Comparison of ENCODE assay signal across 8 mouse cellular contexts in genomic region chr16:52031712-52032251, GRCm38 (mm10). TPM values are rescaled to one million over a fixed set of nuclear protein-coding genes. Genes with fewer than 3 reads are reported as not detected.
DNase-seq lines count a peak whose midpoint lies in the region; ATAC-seq lines count a peak whose summit lies in the region.

No protein-coding gene starts in this region.

- peak; percentile 57 for ATAC-seq in erythroid progenitor cell, adult 5-6 weeks (replicated peaks; ENCODE audit: low FRiP score, poor library complexity, severe bottlenecking)
- peak; percentile 84 for ATAC-seq in heart, embryonic 14.5 days (ENCODE audit: insufficient number of reproducible peaks, insufficient read depth, low FRiP score, low read depth)
- ATAC-seq in liver, embryonic 12.5 days, result peak; percentile 63
- peak; percentile 83 for ATAC-seq in stomach, embryonic 16.5 days (ENCODE audit: insufficient read depth, low FRiP score)

- peak; percentile 59 for DNase-seq in CD4-positive, CD25-positive, alpha-beta regulatory T cell, adult 2 months (ENCODE audit: low read depth, low spot score)
- DNase-seq in kidney, postnatal 14 days, result peak; percentile 95
- peak; percentile 88 for DNase-seq in neural tube, embryonic 10.5 days (ENCODE audit: extremely low spot score, low spot score)

- peaks cover 16% of the 10 kb centered on the region; the same call in 1 of the 2 replicates for H3K4me1 ChIP-seq in brown adipose tissue, adult 24 weeks (ENCODE audit: control insufficient read depth, insufficient read depth, insufficient read length, low read length)
- peaks cover 5 to 24% of the 10 kb centered on the region in 2 experiments for H3K4me1 ChIP-seq in heart, embryonic 14.5 days (ENCODE audit: control insufficient read depth in 2 of 2, insufficient read depth in 2 of 2, low read length in 2 of 2)
- H3K4me1 ChIP-seq in liver, embryonic 12.5 days, result peaks cover 20% of the 10 kb centered on the region
- H3K4me1 ChIP-seq in stomach, embryonic 16.5 days (ENCODE audit: control insufficient read depth, insufficient read depth, low read length), result peaks cover 19% of the 10 kb centered on the region; the same call in 1 of the 2 replicates

- H3K27ac ChIP-seq in brown adipose tissue, adult 24 weeks (replicated peaks; ENCODE audit: low read depth, low read length), result peak overlapping the region; percentile 84
- peak overlapping the region; percentile 80 to 97 for H3K27ac ChIP-seq in heart, embryonic 14.5 days (replicated peaks in 1 of 2; ENCODE audit: control insufficient read depth in 1 of 2, insufficient read depth in 1 of 2, low read depth in 2 of 2, low read length in 2 of 2)
- peak overlapping the region; percentile 83 for H3K27ac ChIP-seq in liver, embryonic 12.5 days
- peak overlapping the region; percentile 98 for H3K27ac ChIP-seq in stomach, embryonic 16.5 days (ENCODE audit: low read length)

- H3K27me3 ChIP-seq in heart, embryonic 14.5 days (ENCODE audit: control insufficient read depth, insufficient read depth, low read length), result no peaks in the 10 kb centered on the region
- H3K27me3 ChIP-seq in liver, embryonic 12.5 days (replicated peaks), result no peaks in the 10 kb centered on the region
- no peaks in the 10 kb centered on the region for H3K27me3 ChIP-seq in stomach, embryonic 16.5 days (ENCODE audit: control insufficient read depth, insufficient read depth, low read length)

- peak overlapping the region; percentile 73 for H3K4me2 ChIP-seq in heart, embryonic 14.5 days (ENCODE audit: low read length)
- H3K4me2 ChIP-seq in liver, embryonic 12.5 days, result peak overlapping the region; percentile 98
- H3K4me2 ChIP-seq in stomach, embryonic 16.5 days (ENCODE audit: low read depth, low read length), result peak overlapping the region; percentile 66

- H3K4me3 ChIP-seq in brown adipose tissue, adult 24 weeks (ENCODE audit: insufficient read depth, low read depth, low read length), result peak overlapping the region; percentile 73
- peak overlapping the region; percentile 58 to 91 for H3K4me3 ChIP-seq in heart, embryonic 14.5 days (ENCODE audit: control insufficient read depth in 1 of 2, insufficient read depth in 1 of 2, low read depth in 1 of 2, low read length in 2 of 2)
- H3K4me3 ChIP-seq in liver, embryonic 12.5 days, result peak overlapping the region; percentile 86
- H3K4me3 ChIP-seq in stomach, embryonic 16.5 days (replicated peaks; ENCODE audit: low read length), result peak overlapping the region; percentile 73

- under 1% methylated on average over 37 of the region's 37 CpGs for WGBS in heart, embryonic 14.5 days
- WGBS in liver, embryonic 12.5 days (ENCODE audit: insufficient replicate concordance), result under 1% methylated on average over 37 of the region's 37 CpGs
- WGBS in stomach, embryonic 16.5 days, result 1% methylated on average over 37 of the region's 37 CpGs

- H3K9me3 ChIP-seq in heart, embryonic 14.5 days (ENCODE audit: control insufficient read depth, low read length), result no peaks in the 10 kb centered on the region
- no peaks in the 10 kb centered on the region for H3K9me3 ChIP-seq in liver, embryonic 12.5 days (replicated peaks)
- H3K9me3 ChIP-seq in stomach, embryonic 16.5 days (replicated peaks; ENCODE audit: control insufficient read depth, low read length), result no peaks in the 10 kb centered on the region

- peaks cover 19% of the 10 kb centered on the region for H3K36me3 ChIP-seq in heart, embryonic 14.5 days (ENCODE audit: control insufficient read depth, insufficient read depth, low read length)
- H3K36me3 ChIP-seq in liver, embryonic 12.5 days, result peaks cover 14% of the 10 kb centered on the region; the same call in 1 of the 2 replicates
- peaks cover 3% of the 10 kb centered on the region; the same call in 1 of the 2 replicates for H3K36me3 ChIP-seq in stomach, embryonic 16.5 days (ENCODE audit: control insufficient read depth, insufficient read depth, low read length)

- peak overlapping the region; percentile 95 for H3K9ac ChIP-seq in heart, embryonic 14.5 days (ENCODE audit: low read length)
- peak overlapping the region; percentile 87 for H3K9ac ChIP-seq in liver, embryonic 12.5 days
- peak overlapping the region; percentile 86 for H3K9ac ChIP-seq in stomach, embryonic 16.5 days (ENCODE audit: low read length)

RNA-seq across cellular contexts. Expression of gene Cblb, which starts 0.8 kb away (rescaled TPM):
- polyA plus RNA-seq in brown adipose tissue, adult 24 weeks (2012; ENCODE audit: insufficient read depth, insufficient read length, missing spikeins), result 6.6 and 8.0 TPM in 2 replicates
- 14.3 and 17.3 TPM in 2 replicates for total RNA-seq in erythroid progenitor cell, adult 5-6 weeks (2015; ENCODE audit: low replicate concordance)
- total RNA-seq in erythroid progenitor cell, adult 5-6 weeks (2017; ENCODE audit: low replicate concordance), result 5.4 and 7.8 TPM in 2 replicates
- polyA plus RNA-seq in heart, embryonic 14.5 days (2014; fragmentation: Nextera tagmentation; extraction: Ambion mirVana), result 13.3 and 14.0 TPM in 2 replicates
- 3.4 and 3.7 TPM in 2 replicates for polyA plus RNA-seq in liver, embryonic 12.5 days (2016; fragmentation: Nextera tagmentation; extraction: Ambion mirVana)
- polyA plus RNA-seq in stomach, embryonic 16.5 days (2015; fragmentation: Nextera tagmentation; extraction: Ambion mirVana), result 11.7 and 12.6 TPM in 2 replicates

Comparison
In these comparisons a context has a peak if more than half of its experiments do, and no peak if none do; other contexts are left out.
1. Peak in every context shown above with its lines: DNase-seq, ATAC-seq, H3K4me3 ChIP-seq and H3K27ac ChIP-seq.